Mouse (Mus musculus): ENCODE data around the gene Vamp3.
"Not testable (repeated sequence)": the region's sequence is repeated elsewhere in the genome, so short reads cannot be mapped to it uniquely, and the experiment has no call there.

Vamp3 gene

GRCm38 (mm10) chr4:151044944-151045570 is 12.7 kb downstream of the Vamp3 start:
- in situ Hi-C loops (cut with MboI, MseI), result loop anchor here (10.0 kb wide), 1 partner anchor 810 kb away; no protein-coding TSS in a partner anchor

GRCm38 (mm10) chr4:151044037-151044943 is 13.5 kb downstream of the Vamp3 start, which contains the start of gene Per3:
TSS of gene Per3 (minus strand) at chr4:151044665.
- in situ Hi-C loops (cut with MboI, MseI), result loop anchor here (10.0 kb wide), 1 partner anchor 811 kb away; no protein-coding TSS in a partner anchor

GRCm38 (mm10) chr4:151043281-151043680 is 14.5 kb downstream of the Vamp3 start:
- in situ Hi-C loops (cut with MboI, MseI), result loop anchor here (10.0 kb wide), 1 partner anchor 812 kb away; no protein-coding TSS in a partner anchor

GRCm38 (mm10) chr4:151041506-151041905 is 16.3 kb downstream of the Vamp3 start:
- in situ Hi-C loops (cut with MboI, MseI), result loop anchor here (10.0 kb wide), 1 partner anchor 813 kb away; no protein-coding TSS in a partner anchor

- in situ Hi-C loops (cut with MboI, MseI), result no loop called here
These were observed 20.0 kb downstream of the Vamp3 start for GRCm38 (mm10) chr4:151037800-151038199.

- in situ Hi-C loops (cut with MboI, MseI), result no loop called here
These were observed 21.2 kb downstream of the Vamp3 start for GRCm38 (mm10) chr4:151036521-151036920.

GRCm38 (mm10) chr4:151027001-151027400 is 30.8 kb downstream of the Vamp3 start:
- in situ Hi-C loops (cut with MboI, MseI), result no loop called here

- in situ Hi-C loops (cut with MboI, MseI), result no loop called here
These were observed 33.6 kb downstream of the Vamp3 start for GRCm38 (mm10) chr4:151024152-151024551.

- in situ Hi-C loops (cut with MboI, MseI), result not testable (repeated sequence)
These were observed 40.4 kb downstream of the Vamp3 start for GRCm38 (mm10) chr4:151017356-151017755.

- in situ Hi-C loops (cut with MboI, MseI), result no loop called here
These were observed 41.8 kb downstream of the Vamp3 start for GRCm38 (mm10) chr4:151015946-151016345.

GRCm38 (mm10) chr4:151010316-151010715 is 47.4 kb downstream of the Vamp3 start:
- in situ Hi-C loops (cut with MboI, MseI), result no loop called here

GRCm38 (mm10) chr4:151006945-151007344 is 50.8 kb downstream of the Vamp3 start:
- in situ Hi-C loops (cut with MboI, MseI), result no loop called here

- in situ Hi-C loops (cut with MboI, MseI), result no loop called here
These were observed 52.0 kb downstream of the Vamp3 start for GRCm38 (mm10) chr4:151005656-151006318.

- in situ Hi-C loops (cut with MboI, MseI), result no loop called here
These were observed 56.4 kb downstream of the Vamp3 start for GRCm38 (mm10) chr4:151001397-151001796.

- in situ Hi-C loops (cut with MboI, MseI), result no loop called here
These were observed 59.1 kb downstream of the Vamp3 start for GRCm38 (mm10) chr4:150998626-150999025.
